Mouse (Mus musculus) retina, embryonic 14.5 days (tissue): ENCODE measurements around the gene Tmco4.

Source experiments
- DNase-seq: peaks from one replicate; pipeline ENCODE4 v3.0.0-alpha.2; 2015; ENCODE audit warnings: low spot score

Gene Tmco4

GRCm38 (mm10) chr4:139019413-139019812 lies 46.7 kb downstream of the Tmco4 start:
- DNase-seq = no peak

- no peak for DNase-seq
These were observed 47.7 kb downstream of the Tmco4 start for GRCm38 (mm10) chr4:139020385-139020784.

GRCm38 (mm10) chr4:139024379-139024778 lies 51.7 kb downstream of the Tmco4 start:
- no peak for DNase-seq

- no peak for DNase-seq
These were observed 58.0 kb downstream of the Tmco4 start for GRCm38 (mm10) chr4:139030675-139031074.

- no peak for DNase-seq
These were observed 59.8 kb downstream of the Tmco4 start for GRCm38 (mm10) chr4:139032521-139032920.

- DNase-seq = no peak
These were observed 60.7 kb downstream of the Tmco4 start for GRCm38 (mm10) chr4:139033263-139034009.

- DNase-seq = no peak
These were observed 61.3 kb downstream of the Tmco4 start for GRCm38 (mm10) chr4:139034010-139034367.

GRCm38 (mm10) chr4:139034540-139034939 lies 61.9 kb downstream of the Tmco4 start:
- DNase-seq = no peak

GRCm38 (mm10) chr4:139034942-139035341 lies 62.3 kb downstream of the Tmco4 start:
- no peak for DNase-seq

- DNase-seq = no peak
These were observed 63.1 kb downstream of the Tmco4 start for GRCm38 (mm10) chr4:139035799-139036198.

- peak; percentile 36 for DNase-seq
These were observed 65.3 kb downstream of the Tmco4 start for GRCm38 (mm10) chr4:139037795-139038607.

- DNase-seq = peak; percentile 70
These were observed 67.6 kb downstream of the Tmco4 start for GRCm38 (mm10) chr4:139040084-139040839.

- no peak for DNase-seq
These were observed 69.9 kb downstream of the Tmco4 start for GRCm38 (mm10) chr4:139042611-139043010.

GRCm38 (mm10) chr4:139043600-139043999 lies 70.9 kb downstream of the Tmco4 start:
- DNase-seq = no peak

GRCm38 (mm10) chr4:139044566-139044965 lies 71.9 kb downstream of the Tmco4 start:
- DNase-seq = no peak

GRCm38 (mm10) chr4:139046354-139046753 lies 73.7 kb downstream of the Tmco4 start:
- DNase-seq = no peak

- DNase-seq = no peak
These were observed 75.8 kb downstream of the Tmco4 start for GRCm38 (mm10) chr4:139048518-139048917.

GRCm38 (mm10) chr4:139052796-139053195 lies 80.1 kb downstream of the Tmco4 start:
- DNase-seq = no peak

GRCm38 (mm10) chr4:139053391-139053790 lies 80.7 kb downstream of the Tmco4 start:
- DNase-seq = no peak

GRCm38 (mm10) chr4:139054300-139054923 lies 81.7 kb downstream of the Tmco4 start:
- peak; percentile 64 for DNase-seq

- no peak for DNase-seq
These were observed 82.6 kb downstream of the Tmco4 start for GRCm38 (mm10) chr4:139055336-139055735.

- DNase-seq = no peak
These were observed 83.1 kb downstream of the Tmco4 start for GRCm38 (mm10) chr4:139055744-139056143.
